Mouse (Mus musculus) neural tube, embryonic 14.5 days (tissue): ENCODE results near the gene Phip. TPM values are rescaled to one million over a fixed set of nuclear protein-coding genes. Genes with fewer than 3 reads are reported as not detected.

Experiments
- polyA plus RNA-seq: library from polyadenylated mRNA; unstranded; fragments of >200 nt; fragmentation: Nextera tagmentation; extraction: Ambion mirVana; gene quantifications from 2 replicates; pipeline ENCODE4 v1.2.1, GENCODE M21; 2014

Phip gene
- polyA plus RNA-seq, 1 experiment from 2014 or later = 85.3 TPM

Other genes with a start within 250 kb of the Phip start
- 37.9 and 43.7 TPM in 2 replicates for gene Irak1bp1, start 146.0 kb downstream of the Phip start, polyA plus RNA-seq
- 130 and 135 TPM in 2 replicates for gene Hmgn3, start 171.2 kb upstream of the Phip start, polyA plus RNA-seq